Mouse (Mus musculus): Measurements from ENCODE around the gene Rbm47. TPM values are rescaled to one million over a fixed set of nuclear protein-coding genes. Genes with fewer than 3 reads are reported as not detected.

Rbm47 gene
- 1.9 and 3.3 TPM in 2 replicates for polyA plus RNA-seq (2015; fragmentation: Nextera tagmentation; extraction: Ambion mirVana)

GRCm38 (mm10) chr5:66173018-66173417 is at the start of gene Rbm47:
Gene Rbm47 (minus strand): TSS chr5:66173118.
- WGBS = 88% methylated on average over 2 of the region's 2 CpGs
- no peaks in the 10 kb centered on the region for H3K36me3 ChIP-seq (ENCODE audit: control insufficient read depth, insufficient read depth, low read length)
- ATAC-seq = no peak
- H3K9me3 ChIP-seq (replicated peaks; ENCODE audit: control insufficient read depth, low read length, poor library complexity, severe bottlenecking) = no peaks in the 10 kb centered on the region; the same call in 1 of the 2 replicates
- 0 out of 2 replicates have a peak within 1 kb of the TSS, but pooled peaks have one; percentile 26 for H3K27ac ChIP-seq (ENCODE audit: low read length)
- no peak within 1 kb of the TSS for H3K4me3 ChIP-seq (ENCODE audit: low read depth, low read length)
- no peaks in the 10 kb centered on the region for H3K27me3 ChIP-seq (ENCODE audit: control insufficient read depth, insufficient read depth, low read depth, low read length)
- no peak within 1 kb of the TSS for H3K4me2 ChIP-seq (ENCODE audit: low read length)
- no peak within 1 kb of the TSS for H3K9ac ChIP-seq (ENCODE audit: low read depth, low read length)
- no peaks in the 10 kb centered on the region for H3K4me1 ChIP-seq (ENCODE audit: control insufficient read depth, insufficient read depth, low read length)

- WGBS = 83% methylated on average over 9 of the region's 9 CpGs
- H3K9me3 ChIP-seq (replicated peaks; ENCODE audit: control insufficient read depth, low read length, poor library complexity, severe bottlenecking) = no peaks in the 10 kb centered on the region
- H3K4me3 ChIP-seq (ENCODE audit: low read depth, low read length) = no peak overlapping the region
- H3K27me3 ChIP-seq (ENCODE audit: control insufficient read depth, insufficient read depth, low read depth, low read length) = no peaks in the 10 kb centered on the region
- ATAC-seq = no peak
- no peak overlapping the region for H3K9ac ChIP-seq (ENCODE audit: low read depth, low read length)
- peaks cover 7% of the 10 kb centered on the region; the same call in 1 of the 2 replicates for H3K4me1 ChIP-seq (ENCODE audit: control insufficient read depth, insufficient read depth, low read length)
- H3K36me3 ChIP-seq (ENCODE audit: control insufficient read depth, insufficient read depth, low read length) = no peaks in the 10 kb centered on the region
- H3K4me2 ChIP-seq (ENCODE audit: low read length) = no peak overlapping the region
- no peak overlapping the region for H3K27ac ChIP-seq (ENCODE audit: low read length)
Observed at GRCm38 (mm10) chr5:66220620-66221019, 47.7 kb upstream of the Rbm47 start.

DNA sequence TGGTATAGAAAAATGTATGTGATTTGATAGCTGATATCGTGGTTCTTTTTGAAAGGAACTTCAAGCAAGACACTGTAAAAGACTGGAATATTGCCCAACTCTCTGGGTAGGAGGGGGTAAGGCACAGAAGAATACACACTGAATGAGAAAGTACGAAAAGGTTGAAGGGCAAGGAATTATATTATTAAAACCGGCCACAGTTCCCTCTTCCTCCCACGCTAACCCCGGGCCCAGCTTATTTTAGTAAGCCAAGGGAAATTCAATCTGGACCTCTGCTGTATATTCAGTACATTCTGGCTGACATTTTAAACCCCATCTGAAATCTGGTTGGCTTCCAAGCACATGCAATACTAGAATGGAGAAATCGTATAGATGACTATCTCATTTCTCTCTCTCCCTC is 46.8 kb upstream of the Rbm47 start:
- no peaks in the 10 kb centered on the region for H3K9me3 ChIP-seq (replicated peaks; ENCODE audit: control insufficient read depth, low read length, poor library complexity, severe bottlenecking)
- no peak overlapping the region for H3K4me2 ChIP-seq (ENCODE audit: low read length)
- H3K27ac ChIP-seq (ENCODE audit: low read length) = no peak overlapping the region
- H3K36me3 ChIP-seq (ENCODE audit: control insufficient read depth, insufficient read depth, low read length) = no peaks in the 10 kb centered on the region
- 63% methylated on average over 6 of the region's 6 CpGs for WGBS
- ATAC-seq = no peak
- peaks cover 7% of the 10 kb centered on the region; the same call in 1 of the 2 replicates for H3K4me1 ChIP-seq (ENCODE audit: control insufficient read depth, insufficient read depth, low read length)
- no peaks in the 10 kb centered on the region for H3K27me3 ChIP-seq (ENCODE audit: control insufficient read depth, insufficient read depth, low read depth, low read length)
- no peak overlapping the region for H3K9ac ChIP-seq (ENCODE audit: low read depth, low read length)
- H3K4me3 ChIP-seq (ENCODE audit: low read depth, low read length) = no peak overlapping the region

- Histone ChIP-seq H3K4me3 (ENCODE audit: low read depth, low read length) (no peak overlapping the region), H3K27me3 (ENCODE audit: control insufficient read depth, insufficient read depth, low read depth, low read length) (no peaks in the 10 kb centered on the region), H3K9me3 (replicated peaks; ENCODE audit: control insufficient read depth, low read length, poor library complexity, severe bottlenecking) (no peaks in the 10 kb centered on the region), H3K4me1 (ENCODE audit: control insufficient read depth, insufficient read depth, low read length) (peaks cover 7% of the 10 kb centered on the region; the same call in 1 of the 2 replicates), H3K4me2 (ENCODE audit: low read length) (no peak overlapping the region), H3K36me3 (ENCODE audit: control insufficient read depth, insufficient read depth, low read length) (no peaks in the 10 kb centered on the region), H3K27ac (ENCODE audit: low read length) (no peak overlapping the region), H3K9ac (ENCODE audit: low read depth, low read length) (no peak overlapping the region)
- ATAC-seq = no peak
- 80% methylated on average over 10 of the region's 10 CpGs for WGBS
Observed at GRCm38 (mm10) chr5:66215569-66216277, 42.8 kb upstream of the Rbm47 start.

GRCm38 (mm10) chr5:66214395-66214935 is 41.5 kb upstream of the Rbm47 start:
- H3K4me3 ChIP-seq (ENCODE audit: low read depth, low read length) = no peak overlapping the region
- no peaks in the 10 kb centered on the region for H3K27me3 ChIP-seq (ENCODE audit: control insufficient read depth, insufficient read depth, low read depth, low read length)
- no peak overlapping the region for H3K4me2 ChIP-seq (ENCODE audit: low read length)
- no peak overlapping the region for H3K9ac ChIP-seq (ENCODE audit: low read depth, low read length)
- WGBS = 55% methylated on average over 7 of the region's 7 CpGs
- H3K36me3 ChIP-seq (ENCODE audit: control insufficient read depth, insufficient read depth, low read length) = no peaks in the 10 kb centered on the region
- H3K27ac ChIP-seq (ENCODE audit: low read length) = no peak overlapping the region
- ATAC-seq = no peak
- H3K4me1 ChIP-seq (ENCODE audit: control insufficient read depth, insufficient read depth, low read length) = peaks cover 2% of the 10 kb centered on the region; the same call in 1 of the 2 replicates
- H3K9me3 ChIP-seq (replicated peaks; ENCODE audit: control insufficient read depth, low read length, poor library complexity, severe bottlenecking) = no peaks in the 10 kb centered on the region

GRCm38 (mm10) chr5:66209532-66210176 is 36.7 kb upstream of the Rbm47 start:
- Histone ChIP-seq H3K4me1 (ENCODE audit: control insufficient read depth, insufficient read depth, low read length) (no peaks in the 10 kb centered on the region), H3K27ac (ENCODE audit: low read length) (no peak overlapping the region), H3K4me3 (ENCODE audit: low read depth, low read length) (no peak overlapping the region), H3K4me2 (ENCODE audit: low read length) (no peak overlapping the region), H3K9me3 (replicated peaks; ENCODE audit: control insufficient read depth, low read length, poor library complexity, severe bottlenecking) (no peaks in the 10 kb centered on the region), H3K9ac (ENCODE audit: low read depth, low read length) (no peak overlapping the region), H3K27me3 (ENCODE audit: control insufficient read depth, insufficient read depth, low read depth, low read length) (no peaks in the 10 kb centered on the region), H3K36me3 (ENCODE audit: control insufficient read depth, insufficient read depth, low read length) (no peaks in the 10 kb centered on the region)
- 85% methylated on average over 5 of the region's 5 CpGs for WGBS
- no peak for ATAC-seq

- Histone ChIP-seq H3K36me3 (ENCODE audit: control insufficient read depth, insufficient read depth, low read length) (no peaks in the 10 kb centered on the region), H3K4me2 (ENCODE audit: low read length) (no peak overlapping the region), H3K4me3 (ENCODE audit: low read depth, low read length) (no peak overlapping the region), H3K9me3 (replicated peaks; ENCODE audit: control insufficient read depth, low read length, poor library complexity, severe bottlenecking) (no peaks in the 10 kb centered on the region), H3K27me3 (ENCODE audit: control insufficient read depth, insufficient read depth, low read depth, low read length) (no peaks in the 10 kb centered on the region), H3K4me1 (ENCODE audit: control insufficient read depth, insufficient read depth, low read length) (no peaks in the 10 kb centered on the region), H3K9ac (ENCODE audit: low read depth, low read length) (no peak overlapping the region), H3K27ac (ENCODE audit: low read length) (no peak overlapping the region)
- 80% methylated on average over 4 of the region's 4 CpGs for WGBS
- no peak for ATAC-seq
Observed at GRCm38 (mm10) chr5:66204966-66205365, 32.0 kb upstream of the Rbm47 start.

DNA sequence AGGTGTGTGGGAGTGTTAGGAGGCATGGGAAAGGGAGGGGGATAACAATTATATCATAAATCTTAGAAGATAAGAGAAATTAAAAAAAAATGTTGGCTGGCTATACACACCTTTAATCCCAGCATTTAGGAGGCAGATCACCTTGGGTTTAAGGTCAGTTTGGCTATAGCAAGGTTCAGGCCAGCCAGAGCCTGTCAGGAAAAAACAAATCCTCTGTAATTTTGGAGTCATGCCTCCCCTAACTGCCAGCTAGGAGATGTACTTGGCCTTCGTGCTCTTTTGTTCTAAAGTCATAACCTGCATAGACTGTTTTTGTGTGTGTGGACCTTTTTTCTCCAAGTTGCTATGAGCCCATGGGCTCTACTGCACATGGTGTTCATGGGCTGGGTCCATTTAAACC is 30.5 kb upstream of the Rbm47 start:
- no peak for ATAC-seq
- Histone ChIP-seq H3K9ac (ENCODE audit: low read depth, low read length) (no peak overlapping the region), H3K4me3 (ENCODE audit: low read depth, low read length) (no peak overlapping the region), H3K4me2 (ENCODE audit: low read length) (no peak overlapping the region), H3K27ac (ENCODE audit: low read length) (no peak overlapping the region), H3K4me1 (ENCODE audit: control insufficient read depth, insufficient read depth, low read length) (no peaks in the 10 kb centered on the region), H3K27me3 (ENCODE audit: control insufficient read depth, insufficient read depth, low read depth, low read length) (no peaks in the 10 kb centered on the region), H3K36me3 (ENCODE audit: control insufficient read depth, insufficient read depth, low read length) (no peaks in the 10 kb centered on the region), H3K9me3 (replicated peaks; ENCODE audit: control insufficient read depth, low read length, poor library complexity, severe bottlenecking) (no peaks in the 10 kb centered on the region)
- WGBS = 91% methylated on average over 1 of the region's 1 CpGs

GRCm38 (mm10) chr5:66200044-66200443 is 27.1 kb upstream of the Rbm47 start:
- Histone ChIP-seq H3K27me3 (ENCODE audit: control insufficient read depth, insufficient read depth, low read depth, low read length) (no peaks in the 10 kb centered on the region), H3K9me3 (replicated peaks; ENCODE audit: control insufficient read depth, low read length, poor library complexity, severe bottlenecking) (no peaks in the 10 kb centered on the region), H3K4me1 (ENCODE audit: control insufficient read depth, insufficient read depth, low read length) (no peaks in the 10 kb centered on the region), H3K9ac (ENCODE audit: low read depth, low read length) (no peak overlapping the region), H3K27ac (ENCODE audit: low read length) (no peak overlapping the region), H3K4me2 (ENCODE audit: low read length) (no peak overlapping the region), H3K4me3 (ENCODE audit: low read depth, low read length) (no peak overlapping the region), H3K36me3 (ENCODE audit: control insufficient read depth, insufficient read depth, low read length) (no peaks in the 10 kb centered on the region)
- 83% methylated on average over 10 of the region's 10 CpGs for WGBS
- no peak for ATAC-seq
